Mouse (Mus musculus): Measurements from ENCODE around the gene Unc13a. TPM values are rescaled to one million over a fixed set of nuclear protein-coding genes. Genes with fewer than 3 reads are reported as not detected.

Gene Unc13a
- polyA plus RNA-seq, 1 experiment from 2014 or later: 0.41 TPM

- Histone ChIP-seq H3K27me3 (replicated peaks; ENCODE audit: control insufficient read depth, insufficient read depth, low read length) (peaks cover 29% of the 10 kb centered on the region), H3K4me2 (no peak overlapping the region), H3K9me3 (ENCODE audit: control insufficient read depth, low read length) (no peaks in the 10 kb centered on the region), H3K4me3 (ENCODE audit: low read depth, low read length) (no peak overlapping the region), H3K4me1 (replicated peaks; ENCODE audit: control insufficient read depth, insufficient read depth, low read length) (peaks cover 4% of the 10 kb centered on the region), H3K36me3 (ENCODE audit: control insufficient read depth, insufficient read depth, low read length) (no peaks in the 10 kb centered on the region), H3K9ac (ENCODE audit: low read depth, low read length) (no peak overlapping the region), H3K27ac (ENCODE audit: low read depth, low read length) (no peak overlapping the region)
- 67% methylated on average over 6 of the region's 6 CpGs for WGBS
- DNase-seq (ENCODE audit: low spot score) (no peak), ATAC-seq (replicated peaks; ENCODE audit: low FRiP score) (no peak)
Observed at GRCm38 (mm10) chr8:71638321-71638720, 33.2 kb downstream of the Unc13a start.

- Histone ChIP-seq H3K36me3 (ENCODE audit: control insufficient read depth, insufficient read depth, low read length) (no peaks in the 10 kb centered on the region), H3K4me3 (ENCODE audit: low read depth, low read length) (no peak overlapping the region), H3K9me3 (ENCODE audit: control insufficient read depth, low read length) (no peaks in the 10 kb centered on the region), H3K9ac (ENCODE audit: low read depth, low read length) (no peak overlapping the region), H3K4me2 (no peak overlapping the region), H3K4me1 (replicated peaks; ENCODE audit: control insufficient read depth, insufficient read depth, low read length) (peaks cover 4% of the 10 kb centered on the region), H3K27me3 (replicated peaks; ENCODE audit: control insufficient read depth, insufficient read depth, low read length) (peaks cover 37% of the 10 kb centered on the region), H3K27ac (ENCODE audit: low read depth, low read length) (no peak overlapping the region)
- ATAC-seq (replicated peaks; ENCODE audit: low FRiP score) (no peak), DNase-seq (ENCODE audit: low spot score) (no peak)
- WGBS: 54% methylated on average over 8 of the region's 8 CpGs
Observed at GRCm38 (mm10) chr8:71637149-71638095, 34.1 kb downstream of the Unc13a start.

GRCm38 (mm10) chr8:71633981-71634667, 37.4 kb downstream of the Unc13a start:
- DNase-seq (ENCODE audit: low spot score) (peak; percentile 75), ATAC-seq (replicated peaks; ENCODE audit: low FRiP score) (peak; percentile 60)
- H3K4me2 ChIP-seq: peak overlapping the region; percentile 54
- peaks cover 51% of the 10 kb centered on the region for H3K27me3 ChIP-seq (replicated peaks; ENCODE audit: control insufficient read depth, insufficient read depth, low read length)
- H3K4me1 ChIP-seq (replicated peaks; ENCODE audit: control insufficient read depth, insufficient read depth, low read length): peaks cover 12% of the 10 kb centered on the region
- H3K36me3 ChIP-seq (ENCODE audit: control insufficient read depth, insufficient read depth, low read length): no peaks in the 10 kb centered on the region
- peak overlapping the region; percentile 6; the same call in 1 of the 2 replicates for H3K4me3 ChIP-seq (ENCODE audit: low read depth, low read length)
- no peaks in the 10 kb centered on the region for H3K9me3 ChIP-seq (ENCODE audit: control insufficient read depth, low read length)
- 2% methylated on average over 26 of the region's 26 CpGs for WGBS
- no peak overlapping the region; the same call in 1 of the 2 replicates for H3K9ac ChIP-seq (ENCODE audit: low read depth, low read length)
- no peak overlapping the region for H3K27ac ChIP-seq (ENCODE audit: low read depth, low read length)

- H3K4me1 ChIP-seq (replicated peaks; ENCODE audit: control insufficient read depth, insufficient read depth, low read length): peaks cover 21% of the 10 kb centered on the region
- 5% methylated on average over 19 of the region's 22 CpGs for WGBS
- no peaks in the 10 kb centered on the region for H3K36me3 ChIP-seq (ENCODE audit: control insufficient read depth, insufficient read depth, low read length)
- ATAC-seq (replicated peaks; ENCODE audit: low FRiP score): no peak
- no peaks in the 10 kb centered on the region for H3K9me3 ChIP-seq (ENCODE audit: control insufficient read depth, low read length)
- no peak overlapping the region for H3K27ac ChIP-seq (ENCODE audit: low read depth, low read length)
- H3K4me3 ChIP-seq (ENCODE audit: low read depth, low read length): no peak overlapping the region; the same call in 1 of the 2 replicates
- peak overlapping the region; percentile 44 for H3K4me2 ChIP-seq
- peaks cover 43% of the 10 kb centered on the region for H3K27me3 ChIP-seq (replicated peaks; ENCODE audit: control insufficient read depth, insufficient read depth, low read length)
- H3K9ac ChIP-seq (ENCODE audit: low read depth, low read length): no peak overlapping the region
- DNase-seq (ENCODE audit: low spot score): peak; percentile 58
Observed at GRCm38 (mm10) chr8:71633164-71633563, 38.4 kb downstream of the Unc13a start.

- Histone ChIP-seq H3K27me3 (replicated peaks; ENCODE audit: control insufficient read depth, insufficient read depth, low read length) (peaks cover 42% of the 10 kb centered on the region), H3K4me3 (ENCODE audit: low read depth, low read length) (no peak overlapping the region), H3K27ac (ENCODE audit: low read depth, low read length) (no peak overlapping the region), H3K4me2 (no peak overlapping the region), H3K9ac (ENCODE audit: low read depth, low read length) (no peak overlapping the region), H3K36me3 (ENCODE audit: control insufficient read depth, insufficient read depth, low read length) (no peaks in the 10 kb centered on the region), H3K4me1 (replicated peaks; ENCODE audit: control insufficient read depth, insufficient read depth, low read length) (peaks cover 25% of the 10 kb centered on the region), H3K9me3 (ENCODE audit: control insufficient read depth, low read length) (no peaks in the 10 kb centered on the region)
- ATAC-seq (replicated peaks; ENCODE audit: low FRiP score): no peak
- WGBS: 56% methylated on average over 2 of the region's 2 CpGs
- no peak for DNase-seq (ENCODE audit: low spot score)
Observed at GRCm38 (mm10) chr8:71631897-71632296, 39.7 kb downstream of the Unc13a start.

- Histone ChIP-seq H3K36me3 (ENCODE audit: control insufficient read depth, insufficient read depth, low read length) (no peaks in the 10 kb centered on the region; the same call in 1 of the 2 replicates), H3K27ac (ENCODE audit: low read depth, low read length) (no peak overlapping the region), H3K4me2 (no peak overlapping the region), H3K9ac (ENCODE audit: low read depth, low read length) (no peak overlapping the region), H3K9me3 (ENCODE audit: control insufficient read depth, low read length) (no peaks in the 10 kb centered on the region), H3K4me3 (ENCODE audit: low read depth, low read length) (no peak overlapping the region), H3K4me1 (replicated peaks; ENCODE audit: control insufficient read depth, insufficient read depth, low read length) (peaks cover 25% of the 10 kb centered on the region), H3K27me3 (replicated peaks; ENCODE audit: control insufficient read depth, insufficient read depth, low read length) (peaks cover 42% of the 10 kb centered on the region)
- ATAC-seq (replicated peaks; ENCODE audit: low FRiP score) (no peak), DNase-seq (ENCODE audit: low spot score) (no peak)
- 79% methylated on average over 6 of the region's 6 CpGs for WGBS
Observed at GRCm38 (mm10) chr8:71630761-71631160, 40.8 kb downstream of the Unc13a start.

- Histone ChIP-seq H3K27ac (ENCODE audit: low read depth, low read length) (no peak overlapping the region; the same call in 1 of the 2 replicates), H3K9me3 (ENCODE audit: control insufficient read depth, low read length) (no peaks in the 10 kb centered on the region), H3K4me1 (replicated peaks; ENCODE audit: control insufficient read depth, insufficient read depth, low read length) (peaks cover 25% of the 10 kb centered on the region), H3K4me3 (ENCODE audit: low read depth, low read length) (peak overlapping the region; percentile 59), H3K27me3 (replicated peaks; ENCODE audit: control insufficient read depth, insufficient read depth, low read length) (peaks cover 37% of the 10 kb centered on the region), H3K36me3 (ENCODE audit: control insufficient read depth, insufficient read depth, low read length) (no peaks in the 10 kb centered on the region; the same call in 1 of the 2 replicates), H3K9ac (ENCODE audit: low read depth, low read length) (peak overlapping the region; percentile 53), H3K4me2 (peak overlapping the region; percentile 93)
- DNase-seq (ENCODE audit: low spot score) (peak; percentile 60), ATAC-seq (replicated peaks; ENCODE audit: low FRiP score) (peak; percentile 29)
- WGBS: 5% methylated on average over 25 of the region's 25 CpGs
Observed at GRCm38 (mm10) chr8:71629781-71630212, 41.8 kb downstream of the Unc13a start.

- WGBS: under 1% methylated on average over 55 of the region's 55 CpGs
- peak overlapping the region; percentile 60 for H3K9ac ChIP-seq (ENCODE audit: low read depth, low read length)
- H3K27ac ChIP-seq (ENCODE audit: low read depth, low read length): peak overlapping the region; percentile 26; the same call in 1 of the 2 replicates
- H3K4me2 ChIP-seq: peak overlapping the region; percentile 93
- H3K9me3 ChIP-seq (ENCODE audit: control insufficient read depth, low read length): no peaks in the 10 kb centered on the region
- peak overlapping the region; percentile 59 for H3K4me3 ChIP-seq (ENCODE audit: low read depth, low read length)
- H3K36me3 ChIP-seq (ENCODE audit: control insufficient read depth, insufficient read depth, low read length): peaks cover 5% of the 10 kb centered on the region; the same call in 1 of the 2 replicates
- H3K4me1 ChIP-seq (replicated peaks; ENCODE audit: control insufficient read depth, insufficient read depth, low read length): peaks cover 25% of the 10 kb centered on the region
- H3K27me3 ChIP-seq (replicated peaks; ENCODE audit: control insufficient read depth, insufficient read depth, low read length): peaks cover 32% of the 10 kb centered on the region
- DNase-seq (ENCODE audit: low spot score) (peak; percentile 92), ATAC-seq (replicated peaks; ENCODE audit: low FRiP score) (peak; percentile 84)
Observed at GRCm38 (mm10) chr8:71629096-71629697, 42.4 kb downstream of the Unc13a start.

All from liver, embryonic 11.5 days (tissue).